Mouse (Mus musculus) brain, adult 2 months (tissue): ENCODE data around the gene Gpr165.

Experiments used
- DNase-seq: peaks from one replicate; pipeline ENCODE4 v3.0.0; 2011; ENCODE audit warnings: low read depth, low spot score

Gene Gpr165

GRCm38 (mm10) chrX:96712907-96713774 is at the start of gene Gpr165:
Gene Gpr165, plus strand, starts transcription at chrX:96713441.
- DNase-seq = peak; percentile 80

GRCm38 (mm10) chrX:96674871-96675270 is 38.4 kb upstream of the Gpr165 start:
- peak; percentile 1 for DNase-seq
